In genomic region chr2:25168665-25168978, GRCm38 (mm10) we compare ENCODE assay signal across 1 mouse cellular context.
TF ChIP-seq lines count a peak whose summit lies in the region.

No protein-coding gene starts in this region.

TF ChIP-seq in MEL, 35 proteins besides CTCF, POLR2A, EP300 and RAD21:
- TF ChIP-seq BHLHE40 (IDR thresholded peaks at IDR 0.05; ENCODE audit: borderline replicate concordance, low read depth, low read length) (no peak), MXI1 (IDR thresholded peaks at IDR 0.05; ENCODE audit: low read depth, low read length) (no peak), TAL1 (IDR thresholded peaks at IDR 0.05; ENCODE audit: low read length) (no peak), NRF1 (IDR thresholded peaks at IDR 0.05; ENCODE audit: insufficient read depth, low read depth, low read length, poor library complexity, severe bottlenecking) (no peak), ZKSCAN1 (IDR thresholded peaks at IDR 0.05; ENCODE audit: low read depth, low read length) (no peak), HCFC1 (IDR thresholded peaks at IDR 0.05; ENCODE audit: low read depth, low read length) (no peak), ZC3H11A (IDR thresholded peaks at IDR 0.05; ENCODE audit: low read depth, low read length) (no peak), KAT2A (conservative IDR thresholded peaks at IDR 0.05; ENCODE audit: low read depth, low read length) (no peak), POLR2AphosphoS2 (IDR thresholded peaks at IDR 0.05; ENCODE audit: low read length) (no peak), MEF2A (IDR thresholded peaks at IDR 0.05; ENCODE audit: extremely low read depth, insufficient replicate concordance, low read depth, low read length, poor library complexity, severe bottlenecking) (no peak), MYC (IDR thresholded peaks at IDR 0.05; ENCODE audit: low read depth, low read length) (no peak), JUND (IDR thresholded peaks at IDR 0.05; ENCODE audit: low read depth, low read length) (no peak), CHD2 (IDR thresholded peaks at IDR 0.05; ENCODE audit: low read length) (no peak), GABPA (IDR thresholded peaks at IDR 0.05; ENCODE audit: low read depth, low read length) (no peak), SMC3 (IDR thresholded peaks at IDR 0.05; ENCODE audit: low read depth, low read length) (no peak), UBTF (IDR thresholded peaks at IDR 0.05; ENCODE audit: borderline replicate concordance, insufficient read depth, low read depth, low read length) (no peak), USF2 (IDR thresholded peaks at IDR 0.05; ENCODE audit: borderline replicate concordance in 1 of 2, insufficient read depth in 1 of 2, low read depth in 1 of 2, low read length in 2 of 2) (no peak), ELF1 (IDR thresholded peaks at IDR 0.05; ENCODE audit: low read depth, low read length) (no peak), GATA1 (IDR thresholded peaks at IDR 0.05; ENCODE audit: low read depth, low read length) (no peak)
